Mouse (Mus musculus) heart, embryonic 11.5 days (tissue): ENCODE data around the gene Arl16. TPM values are rescaled to one million over a fixed set of nuclear protein-coding genes. Genes with fewer than 3 reads are reported as not detected.

Experiments
- ATAC-seq: fragments of 200-750 bp; cut with Nextera tagmentation; replicated peaks from 2 replicates; pipeline ENCODE4 v1.8.0; 2017; ENCODE audit warnings: moderate library complexity; ENCODE audit not compliant: insufficient number of reproducible peaks, low FRiP score, low TSS enrichment
- H3K27ac ChIP-seq: fragments of 300-500 bp; sonication (generic); 2 replicates; pipeline ENCODE4 v1.5.1; 2014; ENCODE audit warnings: mild to moderate bottlenecking, low read depth, low read length
- H3K27me3 ChIP-seq: fragments of 300-500 bp; sonication (generic); 2 replicates; pipeline ENCODE4 v1.6.1; 2014; ENCODE audit warnings: mild to moderate bottlenecking, low read length, mixed read lengths; ENCODE audit not compliant: control insufficient read depth, insufficient read depth
- H3K36me3 ChIP-seq: fragments of 300-500 bp; sonication (generic); 2 replicates; pipeline ENCODE4 v1.6.1; 2014; ENCODE audit warnings: mild to moderate bottlenecking, low read length, moderate library complexity, mixed read lengths; ENCODE audit not compliant: control insufficient read depth, insufficient read depth
- H3K4me1 ChIP-seq: fragments of 300-500 bp; sonication (generic); 2 replicates; pipeline ENCODE4 v1.6.1; 2014; ENCODE audit warnings: low read length; ENCODE audit not compliant: control insufficient read depth, insufficient read depth
- H3K4me2 ChIP-seq: fragments of 300-500 bp; sonication (generic); 2 replicates; pipeline ENCODE4 v1.6.1; 2014; ENCODE audit warnings: mild to moderate bottlenecking, moderate library complexity
- H3K4me3 ChIP-seq: fragments of 300-500 bp; sonication (generic); 2 replicates; pipeline ENCODE4 v1.5.1; 2014; ENCODE audit warnings: low read depth, low read length
- H3K9ac ChIP-seq: fragments of 300-500 bp; sonication (generic); 2 replicates; pipeline ENCODE4 v1.6.1; 2014; ENCODE audit warnings: mild to moderate bottlenecking, low read depth, low read length, moderate library complexity
- H3K9me3 ChIP-seq: fragments of 300-500 bp; sonication (generic); replicated peaks from 2 replicates; pipeline ENCODE4 v1.6.1; 2016; ENCODE audit warnings: low read length; ENCODE audit not compliant: control insufficient read depth
- WGBS: fragments of 180-500 bp; shearing (Covaris S2); extraction: QIAGEN DNeasy Blood & Tissue Kit; methylation state at CpG from one replicate; pipeline ENCODE4 v1.1.7; 2014; ENCODE audit not compliant: insufficient replicate concordance; 5-methylcytosine and 5-hydroxymethylcytosine counted together
- polyA plus RNA-seq: library from polyadenylated mRNA; unstranded; fragments of >200 nt; fragmentation: Nextera tagmentation; extraction: Ambion mirVana; gene quantifications from 2 replicates; pipeline ENCODE4 v1.2.1, GENCODE M21; 2014

Gene Arl16
- polyA plus RNA-seq, 1 experiment from 2014 or later: 43.6 TPM

DNA sequence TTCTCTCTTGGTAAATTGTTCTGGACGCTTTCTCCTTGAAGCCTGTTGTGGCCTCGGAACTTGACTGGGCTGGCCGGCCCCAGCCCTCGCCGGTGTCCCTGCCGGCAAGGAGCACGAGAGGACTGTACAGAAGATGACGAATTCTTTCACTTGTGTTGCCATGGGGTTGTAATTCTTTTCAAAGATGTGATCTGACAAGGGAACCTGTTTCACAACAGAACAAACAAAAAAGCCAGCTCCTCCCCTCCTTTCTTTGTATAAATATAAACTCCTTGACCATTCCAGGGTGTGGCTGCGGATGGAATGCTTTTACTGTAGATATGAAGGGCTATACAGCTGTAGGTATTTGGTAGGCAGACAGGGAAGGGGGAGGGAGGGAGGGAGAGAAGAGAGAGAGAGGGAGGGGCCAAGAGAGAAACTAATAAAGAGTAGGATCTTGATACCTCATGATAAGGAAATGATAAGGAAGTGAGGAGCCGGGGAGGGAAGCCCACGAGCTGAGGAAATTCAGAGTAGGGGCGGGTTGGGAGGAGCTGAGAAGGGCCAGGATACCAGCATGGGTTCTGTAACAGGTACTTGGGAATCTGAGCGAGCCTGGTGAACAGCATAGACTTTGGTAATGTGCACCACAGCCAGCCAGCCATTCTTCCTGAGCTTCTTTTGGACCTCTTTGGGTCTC lies 40.3 kb upstream of the Arl16 start:
- Histone ChIP-seq H3K9ac (no peak overlapping the region), H3K36me3 (no peaks in the 10 kb centered on the region), H3K4me2 (no peak overlapping the region), H3K4me3 (no peak overlapping the region), H3K27ac (no peak overlapping the region), H3K27me3 (no peaks in the 10 kb centered on the region), H3K4me1 (peaks cover 3% of the 10 kb centered on the region; the same call in 1 of the 2 replicates), H3K9me3 (no peaks in the 10 kb centered on the region)
- 66% methylated on average over 13 of the region's 13 CpGs for WGBS
- ATAC-seq: no peak

DNA sequence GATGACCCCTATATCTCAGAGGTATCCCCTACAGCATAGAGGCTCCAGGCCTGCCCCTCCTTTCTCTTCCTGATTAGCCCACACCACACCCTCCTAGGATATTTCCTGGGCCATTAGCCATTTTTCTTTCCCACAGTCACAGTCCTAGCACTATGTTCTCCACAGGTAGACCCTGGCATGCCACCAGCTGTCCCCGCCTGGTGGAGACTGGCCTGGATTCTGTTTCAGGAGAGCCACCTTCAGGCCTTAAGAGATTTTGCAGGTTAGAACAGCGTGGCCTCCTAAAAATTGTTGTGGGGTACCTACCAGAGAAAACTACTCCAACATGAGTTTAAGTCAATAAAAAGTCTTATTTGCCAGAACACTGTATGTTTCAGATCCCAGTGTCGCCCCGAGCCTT lies 39.5 kb upstream of the Arl16 start:
- H3K9me3 ChIP-seq: no peaks in the 10 kb centered on the region
- no peaks in the 10 kb centered on the region for H3K27me3 ChIP-seq
- no peak overlapping the region for H3K27ac ChIP-seq
- WGBS: 56% methylated on average over 4 of the region's 4 CpGs
- H3K4me3 ChIP-seq: no peak overlapping the region
- no peak overlapping the region for H3K9ac ChIP-seq
- no peak overlapping the region for H3K4me2 ChIP-seq
- no peaks in the 10 kb centered on the region for H3K36me3 ChIP-seq
- peaks cover 3% of the 10 kb centered on the region; the same call in 1 of the 2 replicates for H3K4me1 ChIP-seq
- no peak for ATAC-seq

DNA sequence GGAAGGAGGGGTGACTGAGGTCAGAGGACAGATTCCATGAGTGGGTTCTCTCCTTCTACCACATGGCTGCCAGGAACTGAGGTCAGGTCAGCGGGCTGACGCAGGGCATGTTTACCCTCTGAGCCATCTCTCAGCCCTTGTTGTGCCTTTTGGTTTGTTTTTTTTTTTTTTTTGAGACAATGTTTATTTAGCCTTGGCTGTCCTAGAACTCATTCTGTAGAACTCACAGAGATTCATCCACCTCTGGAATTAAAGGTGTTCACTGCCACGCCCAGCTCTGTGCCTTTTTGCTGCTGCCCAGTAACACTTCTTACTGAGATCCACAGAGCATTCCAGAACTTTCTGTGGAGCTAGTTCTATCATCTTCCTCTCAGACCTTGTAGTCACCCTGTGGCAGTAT lies 38.3 kb upstream of the Arl16 start:
- WGBS: 75% methylated on average over 3 of the region's 3 CpGs
- H3K4me2 ChIP-seq: no peak overlapping the region
- H3K9me3 ChIP-seq: no peaks in the 10 kb centered on the region

DNA sequence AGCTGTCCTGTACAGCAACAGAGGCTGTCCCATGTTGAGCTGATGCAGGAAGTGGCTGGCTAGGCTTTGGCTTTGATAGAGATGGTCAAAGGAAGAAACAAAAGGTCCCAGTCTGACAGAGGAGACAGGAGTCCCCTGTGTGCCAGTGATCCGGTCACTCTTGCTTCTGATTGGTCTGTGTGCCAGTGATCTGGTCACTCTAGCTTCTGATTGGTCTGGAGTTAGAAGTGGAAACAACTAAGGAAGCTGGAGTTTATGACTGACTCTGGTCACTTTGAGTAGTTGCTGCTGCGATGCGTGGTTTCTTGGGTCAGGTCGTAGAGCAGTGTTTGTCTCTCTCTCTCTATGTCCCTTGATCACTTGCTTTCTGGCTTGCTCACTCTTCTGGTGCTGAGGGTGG lies 34.3 kb upstream of the Arl16 start:
- no peak overlapping the region for H3K27ac ChIP-seq
- no peak overlapping the region for H3K9ac ChIP-seq
- no peaks in the 10 kb centered on the region; the same call in 1 of the 2 replicates for H3K4me1 ChIP-seq
- H3K36me3 ChIP-seq: peaks cover 6% of the 10 kb centered on the region; the same call in 1 of the 2 replicates
- H3K9me3 ChIP-seq: no peaks in the 10 kb centered on the region
- WGBS: 90% methylated on average over 4 of the region's 4 CpGs
- no peak overlapping the region for H3K4me3 ChIP-seq
- H3K4me2 ChIP-seq: no peak overlapping the region
- no peak for ATAC-seq
- no peaks in the 10 kb centered on the region for H3K27me3 ChIP-seq

More for the DNA sequence above, 38.3 kb upstream of the Arl16 start:
- Histone ChIP-seq H3K4me3 (no peak overlapping the region), H3K27me3 (no peaks in the 10 kb centered on the region), H3K9ac (no peak overlapping the region), H3K36me3 (no peaks in the 10 kb centered on the region), H3K4me1 (peaks cover 3% of the 10 kb centered on the region; the same call in 1 of the 2 replicates), H3K27ac (no peak overlapping the region)
- ATAC-seq: no peak

DNA sequence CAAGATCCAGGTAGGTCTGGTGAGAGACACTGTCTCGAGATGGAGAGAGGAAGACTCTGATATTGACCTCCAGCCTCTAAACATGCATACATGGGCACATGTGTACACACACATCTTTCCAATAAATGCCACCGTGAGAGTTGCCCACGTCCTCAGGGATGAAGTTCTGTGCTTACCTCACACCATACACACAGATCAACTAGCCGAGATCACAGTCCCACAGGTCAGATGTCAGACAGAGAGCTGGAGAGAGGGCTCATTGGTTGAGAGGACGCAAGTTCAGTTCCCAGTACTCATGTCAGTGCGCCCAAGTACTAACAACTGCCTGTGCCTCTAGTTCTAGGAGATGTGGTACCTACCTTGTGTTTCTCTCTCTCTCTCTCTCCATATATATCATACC lies 33.6 kb upstream of the Arl16 start:
- Histone ChIP-seq H3K4me2 (no peak overlapping the region), H3K4me3 (no peak overlapping the region), H3K27me3 (no peaks in the 10 kb centered on the region), H3K36me3 (peaks cover 9% of the 10 kb centered on the region), H3K9me3 (no peaks in the 10 kb centered on the region), H3K27ac (no peak overlapping the region), H3K4me1 (no peaks in the 10 kb centered on the region; the same call in 1 of the 2 replicates), H3K9ac (no peak overlapping the region)
- no peak for ATAC-seq
- 63% methylated on average over 6 of the region's 6 CpGs for WGBS

DNA sequence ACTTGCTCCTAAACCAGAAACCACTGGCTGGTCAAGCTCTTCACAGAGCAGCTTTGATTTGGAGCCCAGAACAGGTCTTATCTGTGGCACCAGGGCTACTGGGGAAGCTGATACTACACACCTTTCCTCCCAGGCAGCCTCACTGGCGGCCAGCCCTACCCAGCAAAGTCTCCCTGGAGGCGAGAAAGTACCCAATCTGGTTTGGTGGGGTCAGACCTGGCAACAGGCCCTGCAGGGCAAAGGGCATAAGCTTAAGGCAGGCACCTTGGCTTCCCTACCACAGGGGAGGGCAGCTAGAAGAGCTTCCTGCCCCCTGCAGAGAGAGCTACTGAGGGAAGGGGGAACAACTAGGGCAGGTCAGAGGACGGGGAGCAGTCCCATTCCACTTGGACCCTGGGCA lies 33.0 kb upstream of the Arl16 start:
- no peak for ATAC-seq
- Histone ChIP-seq H3K27ac (no peak overlapping the region), H3K9me3 (no peaks in the 10 kb centered on the region), H3K9ac (no peak overlapping the region), H3K4me3 (no peak overlapping the region), H3K36me3 (peaks cover 13% of the 10 kb centered on the region), H3K27me3 (no peaks in the 10 kb centered on the region), H3K4me2 (no peak overlapping the region), H3K4me1 (no peaks in the 10 kb centered on the region; the same call in 1 of the 2 replicates)
- WGBS: 9% methylated on average over 3 of the region's 3 CpGs

DNA sequence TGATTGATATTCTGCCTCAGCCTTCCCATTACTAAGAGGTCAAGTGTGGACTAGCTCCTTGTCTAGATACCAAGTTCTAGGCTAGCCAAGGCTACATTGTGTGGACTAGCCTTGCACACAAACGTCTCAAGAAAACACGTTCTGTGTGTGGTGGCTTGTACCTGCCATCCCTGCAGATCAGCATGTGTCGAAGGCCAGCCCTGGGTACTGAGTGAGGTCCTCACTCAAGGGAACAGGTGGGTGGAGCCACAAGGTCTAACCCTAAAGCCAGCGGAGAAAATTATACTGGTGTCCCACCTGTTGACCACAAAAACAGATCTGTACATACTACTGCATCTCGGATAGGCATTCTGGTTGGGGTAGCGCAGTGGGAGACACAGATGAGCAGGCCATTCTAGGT lies 32.5 kb upstream of the Arl16 start:
- Histone ChIP-seq H3K27me3 (no peaks in the 10 kb centered on the region), H3K4me3 (no peak overlapping the region), H3K4me1 (no peaks in the 10 kb centered on the region; the same call in 1 of the 2 replicates), H3K36me3 (peaks cover 16% of the 10 kb centered on the region), H3K9ac (no peak overlapping the region), H3K9me3 (no peaks in the 10 kb centered on the region), H3K4me2 (no peak overlapping the region), H3K27ac (no peak overlapping the region)
- ATAC-seq: no peak
- WGBS: 73% methylated on average over 6 of the region's 6 CpGs

DNA sequence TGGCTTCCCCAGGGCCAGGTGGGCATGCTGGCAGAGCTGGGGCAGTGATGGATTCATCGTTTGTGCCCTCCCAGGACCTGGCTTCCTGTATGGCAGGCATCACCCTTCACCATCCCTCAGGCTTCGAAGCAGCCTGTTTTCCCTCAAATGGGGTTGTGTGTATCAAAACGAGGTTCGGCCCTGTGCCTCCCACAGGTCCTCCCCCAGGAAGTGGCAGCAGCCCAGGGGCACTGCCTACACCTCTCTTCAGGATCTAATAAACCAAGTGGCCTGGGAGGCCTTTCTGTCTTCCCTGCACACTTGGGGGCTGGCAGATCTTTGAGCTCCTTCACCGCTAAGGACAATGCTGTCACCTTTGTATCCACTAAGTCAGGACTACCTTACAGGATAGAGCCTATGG lies 31.5 kb upstream of the Arl16 start:
- Histone ChIP-seq H3K27ac (no peak overlapping the region), H3K4me1 (no peaks in the 10 kb centered on the region; the same call in 1 of the 2 replicates), H3K4me2 (no peak overlapping the region), H3K9me3 (no peaks in the 10 kb centered on the region), H3K4me3 (no peak overlapping the region), H3K9ac (no peak overlapping the region), H3K36me3 (peaks cover 16% of the 10 kb centered on the region), H3K27me3 (no peaks in the 10 kb centered on the region)
- ATAC-seq: no peak
- WGBS: 76% methylated on average over 5 of the region's 5 CpGs

DNA sequence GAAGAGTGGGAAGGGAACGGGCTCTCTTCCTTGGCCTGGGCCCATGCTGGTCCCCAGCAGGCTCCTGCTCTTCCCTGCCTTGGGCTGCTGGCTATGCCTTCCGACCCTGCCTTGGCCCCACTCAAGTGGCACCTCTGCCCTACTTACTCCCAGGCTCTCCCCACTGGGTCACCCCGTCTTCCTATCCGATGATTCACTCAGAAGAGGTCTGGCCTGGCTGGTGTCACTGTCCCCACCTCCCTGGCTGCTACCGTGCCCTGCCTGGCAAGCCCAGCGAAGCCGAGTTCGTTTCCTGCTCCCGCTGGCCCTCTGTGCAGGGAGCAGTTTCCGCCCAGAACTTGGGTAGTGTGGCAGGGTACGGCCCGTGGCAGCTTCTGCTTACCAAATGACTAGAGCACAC lies 30.8 kb upstream of the Arl16 start:
- Histone ChIP-seq H3K9ac (no peak overlapping the region), H3K9me3 (no peaks in the 10 kb centered on the region), H3K4me1 (peaks cover 3% of the 10 kb centered on the region), H3K27ac (no peak overlapping the region), H3K4me2 (no peak overlapping the region), H3K27me3 (no peaks in the 10 kb centered on the region), H3K36me3 (peaks cover 16% of the 10 kb centered on the region), H3K4me3 (no peak overlapping the region)
- WGBS: 93% methylated on average over 12 of the region's 12 CpGs
- ATAC-seq: no peak
